Mouse (Mus musculus) heart, adult 2 months (tissue): ENCODE measurements at regions not wholly inside any gene's neighbourhood (a gene's known extent, or its start where the extent isn't known, plus 50 kb on each side); places are given as distances from the start of the nearest gene placed in this dataset.

Source experiments
- DNase-seq, 2 experiments: peaks; one replicate each; pipeline ENCODE4 v3.0.0; 2021
- H3K27ac ChIP-seq: fragments of 200-600 bp; 2 replicates; pipeline ENCODE4 v1.8.1; 2022
- H3K27me3 ChIP-seq: fragments of 200-500 bp; 2 replicates; pipeline ENCODE4 v1.6.1; 2012; ENCODE audit warnings: mild to moderate bottlenecking, low read length, inconsistent platforms, mixed read lengths; ENCODE audit not compliant: control insufficient read depth, insufficient read depth
- H3K36me3 ChIP-seq: fragments of 200-500 bp; 2 replicates; pipeline ENCODE4 v1.6.1; 2012; ENCODE audit warnings: low read length, inconsistent platforms; ENCODE audit not compliant: control insufficient read depth, insufficient read depth
- H3K4me1 ChIP-seq: fragments of 200-500 bp; 2 replicates; pipeline ENCODE4 v1.6.1; 2011; ENCODE audit warnings: low read length; ENCODE audit not compliant: control insufficient read depth, insufficient read depth
- H3K4me3 ChIP-seq: fragments of 200-600 bp; 2 replicates; pipeline ENCODE4 v1.8.1; 2022
- H3K79me2 ChIP-seq: fragments of 200-500 bp; replicated peaks from 2 replicates; pipeline ENCODE4 v1.6.1; 2012; ENCODE audit warnings: mild to moderate bottlenecking, inconsistent platforms, low read length, moderate library complexity, mixed read lengths; ENCODE audit not compliant: control insufficient read depth, insufficient read depth
- H3K9ac ChIP-seq: fragments of 200-500 bp; 2 replicates; pipeline ENCODE4 v1.6.1; 2012; ENCODE audit warnings: low read depth, mild to moderate bottlenecking, control low read depth, inconsistent platforms, low read length, mixed read lengths
- CTCF ChIP-seq: fragments of 200-600 bp; IDR thresholded peaks from 2 replicates; pipeline ENCODE4 v1.8.1; 2022; ENCODE audit warnings: antibody characterized with exemption, mild to moderate bottlenecking, moderate library complexity
- EP300 ChIP-seq: fragments of 200-500 bp; IDR thresholded peaks from 2 replicates; pipeline ENCODE4 v1.6.1; 2011; ENCODE audit warnings: low read depth, low read length, control low read depth; ENCODE audit not compliant: insufficient read depth
- POLR2A ChIP-seq: fragments of 200-500 bp; IDR thresholded peaks from 2 replicates; pipeline ENCODE4 v1.6.1; 2011; ENCODE audit warnings: mild to moderate bottlenecking, low read depth, low read length, control low read depth; ENCODE audit not compliant: insufficient read depth
- WGBS: fragments of 180-500 bp; shearing (Covaris S2); methylation state at CpG from one replicate; pipeline ENCODE4 v1.1.7; 2018; 5-methylcytosine and 5-hydroxymethylcytosine counted together
- intact Hi-C: fragments of 180-260 bp; cut with DNase I; formaldehyde crosslinking; loops from one replicate; pipeline ENCODE4 v1.15.1; 2025

GRCm38 (mm10) chr9:41585771-41586170 lies 424.3 kb upstream of the Ubash3b start:
- Histone ChIP-seq H3K27ac (peak overlapping the region; percentile 15; the same call in 1 of the 2 replicates), H3K4me1 (peaks cover 2% of the 10 kb centered on the region), H3K4me3 (no peak overlapping the region), H3K79me2 (no peaks in the 10 kb centered on the region), H3K36me3 (peaks cover 13% of the 10 kb centered on the region), H3K9ac (no peak overlapping the region), H3K27me3 (no peaks in the 10 kb centered on the region)
- peak in 1 of 2 experiments; percentile 9 for DNase-seq
- intact Hi-C loops, result no loop called here
- TF ChIP-seq POLR2A, result no peak
- TF ChIP-seq CTCF, result no peak
- TF ChIP-seq EP300, result no peak
- 72% methylated on average over 5 of the region's 5 CpGs for WGBS

DNA sequence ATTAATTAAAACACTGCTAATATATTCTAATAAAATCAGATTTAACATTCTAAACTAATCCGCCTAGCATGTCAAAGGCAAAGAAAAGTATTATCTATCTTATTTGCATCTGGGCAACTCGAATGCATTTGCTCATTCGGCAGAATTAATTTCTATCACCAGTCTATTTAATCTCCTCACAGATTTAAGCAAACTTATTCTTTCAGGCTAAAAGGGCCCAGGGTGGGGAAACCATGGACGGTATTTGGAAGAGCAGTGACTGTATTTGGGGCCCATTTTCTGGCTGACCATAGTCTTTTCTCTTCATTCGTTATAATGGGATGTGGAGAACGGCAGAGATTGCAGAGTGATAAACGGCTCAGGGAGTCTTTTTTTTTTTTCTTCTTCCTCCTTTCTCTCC lies 423.5 kb upstream of the Ubash3b start:
- H3K27me3 ChIP-seq, result no peaks in the 10 kb centered on the region
- 75% methylated on average over 7 of the region's 7 CpGs for WGBS
- intact Hi-C loops, result no loop called here
- H3K9ac ChIP-seq, result no peak overlapping the region
- no peaks in the 10 kb centered on the region for H3K79me2 ChIP-seq
- H3K4me3 ChIP-seq, result no peak overlapping the region
- H3K4me1 ChIP-seq, result peaks cover 2% of the 10 kb centered on the region
- H3K36me3 ChIP-seq, result peaks cover 13% of the 10 kb centered on the region
- TF ChIP-seq POLR2A, result no peak
- no peak for TF ChIP-seq EP300
- TF ChIP-seq CTCF, result no peak
- H3K27ac ChIP-seq, result no peak overlapping the region; the same call in 1 of the 2 replicates
- peak in 1 of 2 experiments; percentile 4 for DNase-seq

DNA sequence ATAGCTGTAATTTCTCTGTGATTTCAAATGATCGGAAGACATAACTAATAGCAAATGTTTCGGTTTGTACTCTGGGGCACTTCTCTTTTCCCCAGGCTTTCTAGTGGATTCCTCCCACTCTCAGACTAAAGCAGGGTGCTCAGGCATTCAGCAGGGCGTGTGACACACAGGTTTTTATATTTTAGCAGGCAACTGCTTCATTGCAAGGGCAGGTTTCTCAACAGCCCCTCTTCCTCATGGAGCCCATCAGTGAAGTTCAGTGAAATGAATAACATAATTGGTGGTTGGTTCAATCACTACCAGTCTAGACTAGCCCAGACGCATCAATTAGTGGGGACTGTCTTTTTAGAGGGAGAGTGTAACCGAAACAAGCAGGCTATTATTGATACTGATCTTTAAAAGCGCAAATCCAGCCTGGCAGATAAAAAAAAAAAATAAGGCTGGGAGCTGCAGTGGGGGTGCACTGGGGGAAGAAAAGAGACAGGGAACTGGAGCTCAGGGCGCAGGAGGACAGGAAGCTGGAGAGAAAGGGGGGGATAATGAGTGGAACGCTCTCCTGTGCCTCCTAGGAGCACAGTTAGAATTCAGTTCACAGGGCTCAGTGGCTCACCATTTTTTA lies 422.3 kb upstream of the Ubash3b start:
- Histone ChIP-seq H3K27ac (peak overlapping the region; percentile 73), H3K9ac (peak overlapping the region; percentile 31; the same call in 1 of the 2 replicates), H3K4me3 (peak overlapping the region; percentile 64), H3K27me3 (no peaks in the 10 kb centered on the region), H3K4me1 (no peaks in the 10 kb centered on the region), H3K36me3 (peaks cover 3% of the 10 kb centered on the region), H3K79me2 (no peaks in the 10 kb centered on the region)
- TF ChIP-seq EP300 (no peak), POLR2A (no peak), CTCF (no peak)
- peak in 1 of 2 experiments; percentile 25 for DNase-seq
- 57% methylated on average over 8 of the region's 8 CpGs for WGBS
- intact Hi-C loops, result no loop called here

- Histone ChIP-seq H3K27me3 (no peaks in the 10 kb centered on the region), H3K9ac (no peak overlapping the region), H3K4me3 (peak overlapping the region; percentile 64), H3K4me1 (no peaks in the 10 kb centered on the region), H3K79me2 (no peaks in the 10 kb centered on the region), H3K27ac (peak overlapping the region; percentile 73), H3K36me3 (peaks cover 1% of the 10 kb centered on the region; the same call in 1 of the 2 replicates)
- no peak for DNase-seq
- 56% methylated on average over 8 of the region's 8 CpGs for WGBS
- intact Hi-C loops, result no loop called here
- TF ChIP-seq CTCF (no peak), EP300 (no peak), POLR2A (no peak)
These were observed 421.8 kb upstream of the Ubash3b start for GRCm38 (mm10) chr9:41583276-41583675.

- Histone ChIP-seq H3K36me3 (no peaks in the 10 kb centered on the region), H3K79me2 (no peaks in the 10 kb centered on the region), H3K4me3 (peak overlapping the region; percentile 64), H3K9ac (no peak overlapping the region; the same call in 1 of the 2 replicates), H3K4me1 (no peaks in the 10 kb centered on the region), H3K27me3 (no peaks in the 10 kb centered on the region), H3K27ac (peak overlapping the region; percentile 73)
- intact Hi-C loops, result no loop called here
- TF ChIP-seq POLR2A (no peak), CTCF (no peak), EP300 (no peak)
- DNase-seq, result peak in 1 of 2 experiments; percentile 12
- 53% methylated on average over 5 of the region's 5 CpGs for WGBS
These were observed 421.3 kb upstream of the Ubash3b start for GRCm38 (mm10) chr9:41582711-41583236.

- Histone ChIP-seq H3K9ac (peak overlapping the region; percentile 66), H3K4me3 (peak overlapping the region; percentile 64), H3K4me1 (no peaks in the 10 kb centered on the region), H3K27me3 (no peaks in the 10 kb centered on the region), H3K79me2 (no peaks in the 10 kb centered on the region), H3K36me3 (no peaks in the 10 kb centered on the region), H3K27ac (peak overlapping the region; percentile 73)
- TF ChIP-seq POLR2A, result no peak
- no peak for TF ChIP-seq EP300
- no peak for TF ChIP-seq CTCF
- 37% methylated on average over 8 of the region's 8 CpGs for WGBS
- intact Hi-C loops, result no loop called here
- peak; percentile 9 to 32 for DNase-seq
These were observed 420.7 kb upstream of the Ubash3b start for GRCm38 (mm10) chr9:41582171-41582570.
